Mouse (Mus musculus) liver, postnatal 0 days (tissue): ENCODE measurements around the gene Epb41l3. TPM values are rescaled to one million over a fixed set of nuclear protein-coding genes. Genes with fewer than 3 reads are reported as not detected.
A peak's percentile ranks its signal among the peaks of the same experiment; 100 is the strongest.
"Not testable (repeated sequence)": the region's sequence is repeated elsewhere in the genome, so short reads cannot be mapped to it uniquely, and the experiment has no call there.

Source experiments
- ATAC-seq: fragments of 200-750 bp; cut with Nextera tagmentation; 2 replicates; pipeline ENCODE4 v1.8.0; 2017; ENCODE audit warnings: mild to moderate bottlenecking, moderate library complexity
- DNase-seq: peaks from one replicate; pipeline ENCODE4 v3.0.0-alpha.2; 2016
- H3K27ac ChIP-seq: fragments of 300-500 bp; sonication (generic); 2 replicates; pipeline ENCODE4 v1.5.1; 2014; ENCODE audit warnings: antibody characterized with exemption, moderate library complexity, mild to moderate bottlenecking, low read depth
- H3K27me3 ChIP-seq: fragments of 300-500 bp; sonication (generic); 2 replicates; pipeline ENCODE4 v1.6.1; 2014; ENCODE audit warnings: low read length, control low read depth, mixed read lengths; ENCODE audit not compliant: insufficient read depth
- H3K36me3 ChIP-seq: fragments of 300-500 bp; sonication (generic); replicated peaks from 2 replicates; pipeline ENCODE4 v1.6.1; 2014; ENCODE audit warnings: mild to moderate bottlenecking, control low read depth, low read length, moderate library complexity, mixed read lengths; ENCODE audit not compliant: insufficient read depth
- H3K4me1 ChIP-seq: fragments of 300-500 bp; sonication (generic); 2 replicates; pipeline ENCODE4 v1.6.1; 2014; ENCODE audit warnings: antibody characterized with exemption, mild to moderate bottlenecking, control low read depth; ENCODE audit not compliant: insufficient read depth
- H3K4me2 ChIP-seq: fragments of 300-500 bp; sonication (generic); 2 replicates; pipeline ENCODE4 v1.6.1; 2014; ENCODE audit warnings: low read depth, mild to moderate bottlenecking, low read length, moderate library complexity, mixed read lengths
- H3K4me3 ChIP-seq: fragments of 300-500 bp; sonication (generic); 2 replicates; pipeline ENCODE4 v1.5.1; 2014; ENCODE audit warnings: low read depth, low read length
- H3K9ac ChIP-seq: fragments of 300-500 bp; sonication (generic); replicated peaks from 2 replicates; pipeline ENCODE4 v1.6.1; 2014; ENCODE audit warnings: mild to moderate bottlenecking, moderate library complexity
- H3K9me3 ChIP-seq: fragments of 300-500 bp; sonication (generic); 2 replicates; pipeline ENCODE4 v1.6.1; 2016; ENCODE audit warnings: mild to moderate bottlenecking, control low read depth, low read length, mixed read lengths
- CTCF ChIP-seq: sonication (generic); IDR thresholded peaks from 2 replicates; pipeline ENCODE4 v1.5.1; 2016; ENCODE audit warnings: antibody characterized with exemption, low read depth
- EP300 ChIP-seq: IDR thresholded peaks from 2 replicates; pipeline ENCODE4 v1.6.1; 2016; ENCODE audit warnings: antibody characterized with exemption, low read depth, mild to moderate bottlenecking
- WGBS: fragments of 180-500 bp; shearing (Covaris S2); extraction: QIAGEN DNeasy Blood & Tissue Kit; methylation state at CpG from one replicate; pipeline ENCODE4 v1.1.7; 2014; ENCODE audit not compliant: insufficient replicate concordance; 5-methylcytosine and 5-hydroxymethylcytosine counted together
- polyA plus RNA-seq: library from polyadenylated mRNA; unstranded; fragments of >200 nt; fragmentation: Nextera tagmentation; extraction: Ambion mirVana; gene quantifications from 2 replicates; pipeline ENCODE4 v1.2.1, GENCODE M21; 2015

Gene Epb41l3
- polyA plus RNA-seq, 1 experiment from 2014 or later = 4.9 TPM

DNA sequence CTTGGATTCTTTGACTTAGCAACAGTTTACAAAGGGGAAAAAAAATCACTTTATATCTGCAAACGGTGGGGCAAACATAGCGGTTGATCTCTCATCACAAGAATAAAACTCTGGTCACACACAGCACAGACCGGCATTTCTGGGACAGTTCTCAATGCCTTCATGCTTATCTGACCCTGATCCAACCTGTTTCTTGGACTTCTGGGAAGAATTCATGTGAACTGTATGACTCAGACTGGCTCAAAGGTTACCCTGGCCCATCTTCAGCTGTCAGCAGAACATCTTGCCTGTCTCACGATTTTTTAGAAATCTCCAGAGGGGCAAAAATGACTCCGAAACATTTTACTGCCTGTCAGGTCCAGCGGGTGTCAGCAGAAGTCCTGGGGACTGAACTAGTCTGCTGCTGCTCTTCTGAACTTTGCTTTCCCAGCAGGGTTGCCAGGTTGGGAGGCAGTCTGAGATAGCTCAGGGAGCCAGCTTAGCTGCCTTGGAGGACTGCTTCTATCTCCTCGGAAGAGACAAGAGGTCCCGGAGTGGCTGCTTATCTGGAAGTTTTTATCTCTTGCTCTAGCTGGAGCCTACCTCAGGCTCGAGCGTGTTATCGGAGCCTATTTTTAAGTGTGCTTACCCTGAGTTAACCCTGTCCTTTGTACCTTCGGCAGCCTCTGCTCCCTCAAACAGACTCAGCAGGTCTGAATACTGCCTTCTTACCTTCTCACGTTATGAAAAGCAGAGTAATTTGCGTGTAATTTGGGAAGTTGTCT is 29.7 kb downstream of the Epb41l3 start:
- TF ChIP-seq EP300 = no peak
- no peak for TF ChIP-seq CTCF
- Histone ChIP-seq H3K4me2 (0 out of 2 replicates have a peak overlapping the region, but pooled peaks have one; percentile 30), H3K4me1 (no peaks in the 10 kb centered on the region), H3K9me3 (no peaks in the 10 kb centered on the region), H3K36me3 (no peaks in the 10 kb centered on the region), H3K4me3 (no peak overlapping the region), H3K9ac (no peak overlapping the region), H3K27ac (no peak overlapping the region), H3K27me3 (no peaks in the 10 kb centered on the region)
- WGBS = 41% methylated on average over 14 of the region's 14 CpGs
- ATAC-seq = no peak
- no peak for DNase-seq

- Histone ChIP-seq H3K36me3 (no peaks in the 10 kb centered on the region), H3K27me3 (no peaks in the 10 kb centered on the region), H3K9ac (no peak overlapping the region), H3K27ac (no peak overlapping the region), H3K4me3 (no peak overlapping the region), H3K9me3 (no peaks in the 10 kb centered on the region), H3K4me1 (no peaks in the 10 kb centered on the region), H3K4me2 (peak overlapping the region; percentile 30; the same call in 1 of the 2 replicates)
- TF ChIP-seq CTCF (peak; percentile 74), EP300 (no peak)
- DNase-seq (peak; percentile 22), ATAC-seq (no peak; the same call in 1 of the 2 replicates)
- WGBS = 29% methylated on average over 5 of the region's 5 CpGs
Measured at GRCm38 (mm10) chr17:69105799-69106401, 30.4 kb downstream of the Epb41l3 start.

GRCm38 (mm10) chr17:69109216-69109615 is 33.7 kb downstream of the Epb41l3 start:
- Histone ChIP-seq H3K36me3 (no peaks in the 10 kb centered on the region), H3K27ac (no peak overlapping the region), H3K9me3 (no peaks in the 10 kb centered on the region), H3K4me1 (no peaks in the 10 kb centered on the region), H3K9ac (no peak overlapping the region), H3K4me3 (no peak overlapping the region), H3K27me3 (no peaks in the 10 kb centered on the region), H3K4me2 (no peak overlapping the region)
- ATAC-seq = no peak
- WGBS = 59% methylated on average over 6 of the region's 6 CpGs
- TF ChIP-seq EP300 (no peak), CTCF (peak; percentile 34)
- no peak for DNase-seq

GRCm38 (mm10) chr17:69112232-69112631 is 36.7 kb downstream of the Epb41l3 start:
- WGBS = 84% methylated on average over 2 of the region's 2 CpGs
- Histone ChIP-seq H3K4me1 (no peaks in the 10 kb centered on the region), H3K9ac (no peak overlapping the region), H3K27me3 (no peaks in the 10 kb centered on the region), H3K9me3 (no peaks in the 10 kb centered on the region), H3K4me3 (no peak overlapping the region), H3K36me3 (no peaks in the 10 kb centered on the region), H3K27ac (no peak overlapping the region), H3K4me2 (no peak overlapping the region)
- no peak for ATAC-seq
- no peak for DNase-seq
- TF ChIP-seq EP300 (no peak), CTCF (no peak)

DNA sequence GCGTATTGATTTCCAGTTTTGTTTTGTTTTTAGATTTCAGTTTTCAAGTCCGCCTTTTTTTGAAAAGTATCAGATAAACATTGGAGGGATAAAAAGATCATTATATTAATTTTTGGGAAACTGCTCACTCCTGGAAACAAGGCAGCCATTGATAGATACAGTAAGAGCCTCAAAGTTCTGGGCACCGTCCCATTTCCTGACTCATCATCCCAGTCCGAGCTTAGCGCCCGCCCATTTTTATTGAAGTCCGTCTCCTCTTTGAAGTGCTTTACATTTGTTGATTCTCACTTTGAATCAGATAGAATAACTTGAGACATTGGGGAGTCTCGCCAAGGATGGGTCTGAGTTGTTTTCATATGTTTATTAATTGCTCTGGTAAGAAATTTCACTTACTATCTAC is 43.7 kb downstream of the Epb41l3 start:
- Histone ChIP-seq H3K9me3 (no peaks in the 10 kb centered on the region), H3K9ac (no peak overlapping the region), H3K4me3 (no peak overlapping the region), H3K27me3 (0 out of 2 replicates have a peak, but pooled peaks cover 4% of the 10 kb centered on the region), H3K27ac (no peak overlapping the region), H3K36me3 (no peaks in the 10 kb centered on the region), H3K4me1 (no peaks in the 10 kb centered on the region), H3K4me2 (no peak overlapping the region)
- no peak for TF ChIP-seq CTCF
- TF ChIP-seq EP300 = no peak
- ATAC-seq (no peak), DNase-seq (no peak)
- 81% methylated on average over 8 of the region's 8 CpGs for WGBS

- Histone ChIP-seq H3K4me2 (peak overlapping the region; percentile 52), H3K4me1 (no peaks in the 10 kb centered on the region), H3K4me3 (0 out of 2 replicates have a peak overlapping the region, but pooled peaks have one; percentile 10), H3K9me3 (no peaks in the 10 kb centered on the region), H3K9ac (no peak overlapping the region), H3K36me3 (no peaks in the 10 kb centered on the region), H3K27me3 (0 out of 2 replicates have a peak, but pooled peaks cover 4% of the 10 kb centered on the region), H3K27ac (no peak overlapping the region)
- TF ChIP-seq EP300 (no peak), CTCF (no peak)
- no peak for ATAC-seq
- peak; percentile 33 for DNase-seq
- WGBS = 5% methylated on average over 19 of the region's 19 CpGs
Measured at GRCm38 (mm10) chr17:69120533-69121358, 45.3 kb downstream of the Epb41l3 start.

GRCm38 (mm10) chr17:69122403-69122802 is 46.9 kb downstream of the Epb41l3 start:
- not testable (repeated sequence) for H3K36me3 ChIP-seq, H3K9ac ChIP-seq, H3K4me1 ChIP-seq, H3K27me3 ChIP-seq, H3K9me3 ChIP-seq, H3K4me3 ChIP-seq, DNase-seq, H3K27ac ChIP-seq
- 0 out of 2 replicates have a peak, but pooled peaks have one; percentile 29 for ATAC-seq
- H3K4me2 ChIP-seq = peak overlapping the region; percentile 32; the same call in 1 of the 2 replicates
- WGBS = 5% methylated on average over 6 of the region's 6 CpGs
